In genomic region chr16:38091041-38091440, GRCm38 (mm10) we compare ENCODE assay signal across 8 mouse cellular contexts. TPM values are rescaled to one million over a fixed set of nuclear protein-coding genes. Genes with fewer than 3 reads are reported as not detected.
DNase-seq lines count a peak whose midpoint lies in the region; ATAC-seq and TF ChIP-seq lines count a peak whose summit lies in the region.

No protein-coding gene starts in this region.

- H3K36me3 ChIP-seq in thymus, adult 2 months (ENCODE audit: control insufficient read depth, insufficient read depth, low read length): no peaks in the 10 kb centered on the region
- no peaks in the 10 kb centered on the region for H3K36me3 ChIP-seq in liver, embryonic 11.5 days (ENCODE audit: control insufficient read depth, insufficient read depth, low read length)

- DNase-seq in cerebellum, adult 9-10 months: peak; percentile 39
- DNase-seq in cerebellum, adult 11-12 months: no peak
- no peak for DNase-seq in thymus, adult 2 months
- DNase-seq in thymus, postnatal 14 days: no peak
- DNase-seq in liver, embryonic 11.5 days (ENCODE audit: low spot score): no peak
- no peak for DNase-seq in natural killer cell, adult 2 months (ENCODE audit: low spot score in 2 of 2)
- no peak for DNase-seq in gastrocnemius, postnatal 36 days

- intact Hi-C loops in gastrocnemius, postnatal 36 days (cut with DNase I): loop anchor here (5.0 kb wide), 2 partner anchors 36 to 106 kb away; no protein-coding TSS in a partner anchor

- no peak for TF ChIP-seq CTCF in thymus, adult 2 months (IDR thresholded peaks at IDR 0.05; ENCODE audit: borderline replicate concordance, control insufficient read depth, extremely low read depth, insufficient read depth, low read length, poor library complexity)

- peak overlapping the region; percentile 93 for H3K9ac ChIP-seq in liver, embryonic 11.5 days (ENCODE audit: low read depth, low read length)

- peak overlapping the region; percentile 21; the same call in 1 of the 2 replicates for H3K4me3 ChIP-seq in thymus, adult 2 months (ENCODE audit: control insufficient read depth, insufficient read depth, low read length)
- H3K4me3 ChIP-seq in liver, embryonic 11.5 days (ENCODE audit: low read depth, low read length): peak overlapping the region; percentile 93

- H3K4me1 ChIP-seq in thymus, adult 2 months (replicated peaks; ENCODE audit: control insufficient read depth, insufficient read depth, low read length): no peaks in the 10 kb centered on the region
- peaks cover 28% of the 10 kb centered on the region for H3K4me1 ChIP-seq in liver, embryonic 11.5 days (replicated peaks; ENCODE audit: control insufficient read depth, insufficient read depth, low read length)

- no peak for ATAC-seq in liver, embryonic 11.5 days (replicated peaks; ENCODE audit: low FRiP score)
- no peak for ATAC-seq in granulocyte monocyte progenitor cell, adult 5-6 weeks (replicated peaks; ENCODE audit: poor library complexity, severe bottlenecking)

- H3K27me3 ChIP-seq in thymus, adult 2 months (ENCODE audit: control insufficient read depth, insufficient read depth, low read length): no peaks in the 10 kb centered on the region
- no peaks in the 10 kb centered on the region for H3K27me3 ChIP-seq in liver, embryonic 11.5 days (replicated peaks; ENCODE audit: control insufficient read depth, insufficient read depth, low read length)

- no peak overlapping the region for H3K27ac ChIP-seq in thymus, adult 2 months (ENCODE audit: control insufficient read depth, insufficient read depth, low read length)
- no peak overlapping the region for H3K27ac ChIP-seq in liver, embryonic 11.5 days (ENCODE audit: low read depth, low read length)

- no peaks in the 10 kb centered on the region for H3K9me3 ChIP-seq in liver, embryonic 11.5 days (ENCODE audit: control insufficient read depth, low read length)

- peak overlapping the region; percentile 93 for H3K4me2 ChIP-seq in liver, embryonic 11.5 days

- WGBS in thymus, adult 2 months: 1% methylated on average over 5 of the region's 5 CpGs
- under 1% methylated on average over 5 of the region's 5 CpGs for WGBS in liver, embryonic 11.5 days

- TF ChIP-seq POLR2A in thymus, adult 2 months (IDR thresholded peaks at IDR 0.05; ENCODE audit: control insufficient read depth, extremely low read depth, insufficient read depth, low read length, poor library complexity): no peak

RNA-seq across cellular contexts. Expression of gene Gsk3b, which starts 2.2 kb away (rescaled TPM):
- 25.1 and 33.1 TPM in 2 replicates for polyA plus RNA-seq in thymus, adult 2 months (2012; rRNA removed)
- polyA plus RNA-seq in liver, embryonic 11.5 days (2014; fragmentation: Nextera tagmentation; extraction: Ambion mirVana): 28.2 and 29.6 TPM in 2 replicates
- 10 to 100 TPM; 48.5 to 55.5 TPM for total RNA-seq in gastrocnemius, postnatal 36 days (2021)
- 46.8 and 50.9 TPM in 2 replicates for total RNA-seq in granulocyte monocyte progenitor cell, adult 5-6 weeks (2014; fragmentation: Nextera tagmentation)
- total RNA-seq in granulocyte monocyte progenitor cell, adult 5-6 weeks (2017): 20.0 and 25.5 TPM in 2 replicates
